Mouse (Mus musculus): ENCODE results near the gene Zfand3.

Gene Zfand3

GRCm38 (mm10) chr17:30148320-30148719 is 143.8 kb downstream of the Zfand3 start:
- DNase-seq (ENCODE audit: extremely low spot score), result no peak

- no peak for DNase-seq (ENCODE audit: extremely low spot score)
These were observed 145.4 kb downstream of the Zfand3 start for GRCm38 (mm10) chr17:30149911-30150310.

- no peak for DNase-seq (ENCODE audit: extremely low spot score)
These were observed 149.6 kb downstream of the Zfand3 start for GRCm38 (mm10) chr17:30154144-30154543.

GRCm38 (mm10) chr17:30154861-30155260 is 150.3 kb downstream of the Zfand3 start:
- no peak for DNase-seq (ENCODE audit: extremely low spot score)

GRCm38 (mm10) chr17:30155411-30155925 is 150.9 kb downstream of the Zfand3 start:
- no peak for DNase-seq (ENCODE audit: extremely low spot score)

- DNase-seq (ENCODE audit: extremely low spot score), result no peak
These were observed 154.0 kb downstream of the Zfand3 start for GRCm38 (mm10) chr17:30158419-30159108.

GRCm38 (mm10) chr17:30159341-30159740 is 154.8 kb downstream of the Zfand3 start:
- DNase-seq (ENCODE audit: extremely low spot score), result no peak

- no peak for DNase-seq (ENCODE audit: extremely low spot score)
These were observed 156.4 kb downstream of the Zfand3 start for GRCm38 (mm10) chr17:30160823-30161432.

- DNase-seq (ENCODE audit: extremely low spot score), result no peak
These were observed 158.4 kb downstream of the Zfand3 start for GRCm38 (mm10) chr17:30162983-30163382.

- no peak for DNase-seq (ENCODE audit: extremely low spot score)
These were observed 159.3 kb downstream of the Zfand3 start for GRCm38 (mm10) chr17:30163793-30164192.

- no peak for DNase-seq (ENCODE audit: extremely low spot score)
These were observed 160.3 kb downstream of the Zfand3 start for GRCm38 (mm10) chr17:30164818-30165217.

- no peak for DNase-seq (ENCODE audit: extremely low spot score)
These were observed 172.9 kb downstream of the Zfand3 start for GRCm38 (mm10) chr17:30177435-30177834.

GRCm38 (mm10) chr17:30178402-30178801 is 173.9 kb downstream of the Zfand3 start:
- no peak for DNase-seq (ENCODE audit: extremely low spot score)

GRCm38 (mm10) chr17:30180197-30180596 is 175.7 kb downstream of the Zfand3 start:
- no peak for DNase-seq (ENCODE audit: extremely low spot score)

GRCm38 (mm10) chr17:30181554-30181953 is 177.0 kb downstream of the Zfand3 start:
- no peak for DNase-seq (ENCODE audit: extremely low spot score)

GRCm38 (mm10) chr17:30182063-30182462 is 177.5 kb downstream of the Zfand3 start:
- DNase-seq (ENCODE audit: extremely low spot score), result no peak

- no peak for DNase-seq (ENCODE audit: extremely low spot score)
These were observed 179.0 kb downstream of the Zfand3 start for GRCm38 (mm10) chr17:30183561-30183960.

- no peak for DNase-seq (ENCODE audit: extremely low spot score)
These were observed 182.6 kb downstream of the Zfand3 start for GRCm38 (mm10) chr17:30187154-30187553.

GRCm38 (mm10) chr17:30187581-30187980 is 183.0 kb downstream of the Zfand3 start:
- DNase-seq (ENCODE audit: extremely low spot score), result no peak

- no peak for DNase-seq (ENCODE audit: extremely low spot score)
These were observed 183.8 kb downstream of the Zfand3 start for GRCm38 (mm10) chr17:30188031-30188981.

GRCm38 (mm10) chr17:30191097-30191640 is 186.6 kb downstream of the Zfand3 start:
- DNase-seq (ENCODE audit: extremely low spot score), result no peak
